Mouse (Mus musculus): Measurements from ENCODE around the gene Dctpp1. TPM values are rescaled to one million over a fixed set of nuclear protein-coding genes. Genes with fewer than 3 reads are reported as not detected.

The Dctpp1 gene
- total RNA-seq, 2 experiments from 2014 or later, result 23.3 to 45.3 TPM

DNA sequence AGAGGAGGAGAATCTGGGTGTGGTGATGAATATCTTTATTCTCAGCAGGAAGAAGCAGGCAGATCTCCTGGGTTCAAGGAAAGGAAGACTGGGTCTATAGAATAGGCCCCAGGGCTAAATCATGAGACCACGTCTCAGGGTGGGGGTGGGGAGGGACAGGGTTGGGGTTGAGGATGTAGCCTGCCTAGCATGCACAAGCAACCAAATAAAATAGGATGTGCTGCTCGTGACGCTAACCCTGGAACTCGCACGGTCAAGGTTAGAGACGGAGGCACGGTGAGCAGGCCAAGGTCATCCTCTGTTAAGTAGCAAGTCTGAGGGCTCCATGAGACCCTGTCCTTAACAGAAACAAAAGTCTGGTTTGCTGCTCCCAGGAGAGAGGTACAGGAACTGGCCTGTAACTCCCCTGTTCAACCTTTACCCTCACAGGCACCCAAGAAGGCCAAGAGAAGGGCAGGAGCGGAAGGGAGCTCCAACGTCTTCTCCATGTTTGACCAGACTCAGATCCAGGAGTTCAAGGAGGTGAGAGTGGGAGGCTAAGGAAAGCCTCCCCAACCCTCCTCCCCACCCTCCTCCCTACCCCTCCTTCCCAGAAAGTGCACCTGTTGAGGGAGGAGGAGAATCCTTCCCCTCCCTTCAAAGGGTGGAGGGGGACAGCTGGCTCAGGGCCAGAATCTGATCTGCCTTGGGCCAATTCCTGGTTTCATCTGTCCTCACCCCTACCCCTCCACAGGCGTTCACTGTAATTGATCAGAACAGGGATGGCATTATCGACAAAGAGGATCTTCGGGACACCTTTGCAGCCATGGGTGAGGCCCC is 47.9 kb downstream of the Dctpp1 start:
- no peak for ATAC-seq (ENCODE audit: poor library complexity, severe bottlenecking)

DNA sequence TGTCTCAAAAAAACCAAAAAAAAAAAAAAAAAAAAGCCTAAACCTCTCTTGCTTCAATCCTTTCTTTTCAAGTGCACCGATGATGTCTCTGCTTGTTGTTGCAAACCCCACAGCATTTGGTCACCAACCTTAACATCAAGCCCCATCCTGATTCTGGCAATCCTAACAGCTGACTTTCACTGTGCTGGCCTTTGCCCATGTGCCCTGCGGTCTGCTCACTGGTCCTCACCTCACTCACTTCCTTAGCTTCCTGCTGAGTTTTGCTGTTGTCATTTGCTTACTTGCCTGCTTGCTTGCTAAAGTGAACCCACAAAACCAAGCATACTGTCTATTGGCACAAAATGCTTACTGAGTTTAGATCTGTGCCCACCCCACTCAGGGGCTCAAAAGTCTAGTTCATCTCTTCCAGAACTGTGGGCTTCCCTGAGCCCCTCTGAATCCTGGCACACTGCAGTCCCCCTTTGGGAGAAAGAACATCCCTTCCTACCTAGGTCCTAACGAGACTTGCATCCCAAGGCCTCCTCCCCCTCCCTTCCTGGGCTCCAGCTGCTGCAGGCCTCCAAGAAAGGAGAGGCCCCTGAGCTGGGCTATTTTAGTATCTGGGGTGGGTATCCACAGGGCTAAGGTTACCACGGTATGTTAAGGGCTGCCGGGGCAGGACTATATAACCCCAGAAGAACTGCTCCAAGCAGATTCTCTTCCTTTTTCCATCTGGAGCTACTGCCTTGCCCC is 49.3 kb downstream of the Dctpp1 start:
- no peak for ATAC-seq (ENCODE audit: poor library complexity, severe bottlenecking)

GRCm38 (mm10) chr7:127210266-127210665 is 50.2 kb downstream of the Dctpp1 start:
- ATAC-seq (ENCODE audit: poor library complexity, severe bottlenecking), result no peak

GRCm38 (mm10) chr7:127209851-127210250 is 50.7 kb downstream of the Dctpp1 start:
- no peak for ATAC-seq (ENCODE audit: poor library complexity, severe bottlenecking)

- peak; percentile 77 for ATAC-seq (ENCODE audit: poor library complexity, severe bottlenecking)
These were observed 51.7 kb downstream of the Dctpp1 start, which contains the start of gene Mylpf for GRCm38 (mm10) chr7:127208553-127209438. TSS of gene Mylpf (plus strand) at chr7:127208890.

DNA sequence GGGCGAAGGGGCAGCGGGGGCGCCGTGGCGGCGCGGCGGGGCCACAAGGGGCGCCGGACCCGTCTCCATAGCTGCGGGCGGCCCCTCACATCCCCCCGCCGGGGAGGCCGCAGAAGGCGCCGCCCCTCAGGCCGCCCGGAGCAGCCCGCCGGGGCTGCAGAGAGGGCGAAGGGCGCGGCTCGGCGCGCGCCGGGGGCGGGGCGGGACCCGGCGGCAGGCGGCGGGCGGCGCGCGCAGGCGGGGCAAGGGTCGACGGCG is 52.3 kb downstream of the Dctpp1 start, which contains the start of gene Tbc1d10b:
Gene Tbc1d10b (minus strand): TSS at position 174 of the 258 bp plus-strand sequence.
- ATAC-seq (ENCODE audit: poor library complexity, severe bottlenecking), result no peak

DNA sequence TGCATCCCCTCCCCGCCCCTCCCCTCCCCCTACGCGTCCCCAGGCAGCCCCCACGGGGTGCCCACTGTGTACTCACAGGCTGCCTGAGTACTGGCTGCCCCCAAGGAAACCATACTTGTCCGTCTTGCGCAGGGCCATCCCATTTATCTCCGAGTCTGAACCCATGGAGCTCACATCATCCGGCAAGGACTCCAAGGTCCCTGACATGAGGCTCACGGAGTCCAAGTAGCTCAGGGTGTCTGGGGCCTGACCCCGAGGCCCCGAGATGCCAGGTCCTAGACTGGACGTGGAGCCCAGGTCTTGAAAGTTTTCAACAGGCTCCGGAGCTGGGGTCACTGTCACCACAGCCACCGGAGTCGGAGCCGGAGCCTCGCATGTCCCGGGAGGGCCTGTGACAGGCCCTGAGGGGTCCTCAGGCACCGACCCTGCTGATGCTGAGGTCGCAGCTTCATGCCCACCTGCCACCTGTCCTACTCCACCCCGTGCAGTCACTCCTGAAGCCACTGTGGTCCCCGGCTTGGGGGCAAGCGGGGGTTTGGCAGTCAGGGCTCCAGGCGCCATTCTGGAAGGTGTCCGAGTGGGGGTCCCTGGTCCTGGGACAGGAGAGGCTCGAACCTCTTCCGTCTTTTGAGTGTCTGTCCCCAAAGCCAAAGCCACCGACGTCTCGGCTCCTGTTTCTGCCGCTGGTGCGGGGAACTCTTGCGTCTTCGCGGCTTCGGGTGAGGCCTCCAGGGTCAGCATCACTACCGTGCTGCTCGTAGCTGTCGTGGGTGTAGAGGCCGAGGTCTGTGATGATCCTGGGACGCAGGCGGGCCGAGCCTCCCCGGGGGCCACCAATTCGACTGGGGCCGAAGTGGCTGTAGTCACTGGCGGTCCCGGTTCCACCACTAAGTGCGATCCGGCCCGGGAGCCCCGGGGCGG is 52.9 kb downstream of the Dctpp1 start:
- no peak for ATAC-seq (ENCODE audit: poor library complexity, severe bottlenecking)

Other genes starting within 250 kb of the Dctpp1 start
- 5.6 and 6.0 TPM in 2 replicates for gene Mvp, start 246.1 kb downstream of the Dctpp1 start, total RNA-seq (2015)
- 48.1 and 50.6 TPM in 2 replicates for gene Mvp, start 246.1 kb downstream of the Dctpp1 start, total RNA-seq (2017)
- 0.54 and 1.6 TPM in 2 replicates for gene Pagr1b, start 244.2 kb downstream of the Dctpp1 start, total RNA-seq (2015)
- not detected in 2 replicates for gene Pagr1b, start 244.2 kb downstream of the Dctpp1 start, total RNA-seq (2017)
- 40.7 and 62.5 TPM in 2 replicates for gene Pagr1a, start 243.4 kb downstream of the Dctpp1 start, total RNA-seq (2015)
- 25.5 and 67.0 TPM in 2 replicates for gene Pagr1a, start 243.4 kb downstream of the Dctpp1 start, total RNA-seq (2017)
- gene Gm42742, start 239.6 kb downstream of the Dctpp1 start, total RNA-seq (2015), result 15.4 TPM in 1 of 2 replicates, not detected in the other
- gene Gm42742, start 239.6 kb downstream of the Dctpp1 start, total RNA-seq (2017), result 45.4 TPM in 1 of 2 replicates, not detected in the other
- gene Prrt2, start 239.5 kb downstream of the Dctpp1 start, total RNA-seq (2015), result 0.20 and 1.8 TPM in 2 replicates
- gene Prrt2, start 239.5 kb downstream of the Dctpp1 start, total RNA-seq (2017), result 2.4 and 3.0 TPM in 2 replicates
- gene Maz, start 233.7 kb downstream of the Dctpp1 start, total RNA-seq (2015), result 79.8 and 80.9 TPM in 2 replicates
- 44.4 and 45.1 TPM in 2 replicates for gene Maz, start 233.7 kb downstream of the Dctpp1 start, total RNA-seq (2017)
- 107 and 108 TPM in 2 replicates for gene Kif22, start 218.2 kb downstream of the Dctpp1 start, total RNA-seq (2015)
- gene Kif22, start 218.2 kb downstream of the Dctpp1 start, total RNA-seq (2017), result 85.9 and 105 TPM in 2 replicates
- 0.96 TPM in 1 of 2 replicates, not detected in the other for gene Zg16, start 173.4 kb downstream of the Dctpp1 start, total RNA-seq (2015)
- gene Zg16, start 173.4 kb downstream of the Dctpp1 start, total RNA-seq (2017), result not detected in 2 replicates
- gene AI467606, start 169.3 kb downstream of the Dctpp1 start, total RNA-seq (2015), result 65.9 and 71.1 TPM in 2 replicates
- 46.6 and 49.2 TPM in 2 replicates for gene AI467606, start 169.3 kb downstream of the Dctpp1 start, total RNA-seq (2017)
- 2.0 and 3.3 TPM in 2 replicates for gene Qprt, start 138.5 kb downstream of the Dctpp1 start, total RNA-seq (2015)
- 1.1 and 2.8 TPM in 2 replicates for gene Qprt, start 138.5 kb downstream of the Dctpp1 start, total RNA-seq (2017)
- gene Spn, start 122.9 kb downstream of the Dctpp1 start, total RNA-seq (2015), result 74.6 and 82.8 TPM in 2 replicates
- 241 and 246 TPM in 2 replicates for gene Spn, start 122.9 kb downstream of the Dctpp1 start, total RNA-seq (2017)
- 16.1 and 19.0 TPM in 2 replicates for gene Cd2bp2, start 64.7 kb downstream of the Dctpp1 start, total RNA-seq (2015)
- 51.8 and 57.5 TPM in 2 replicates for gene Cd2bp2, start 64.7 kb downstream of the Dctpp1 start, total RNA-seq (2017)
- 27.0 and 27.4 TPM in 2 replicates for gene Tbc1d10b, start 52.2 kb downstream of the Dctpp1 start, total RNA-seq (2015)
- gene Tbc1d10b, start 52.2 kb downstream of the Dctpp1 start, total RNA-seq (2017), result 59.8 and 74.2 TPM in 2 replicates
- gene Mylpf, start 51.8 kb downstream of the Dctpp1 start, total RNA-seq (2015), result 5.0 and 6.0 TPM in 2 replicates
- gene Mylpf, start 51.8 kb downstream of the Dctpp1 start, total RNA-seq (2017), result 2.3 and 3.3 TPM in 2 replicates
- 2.9 and 3.1 TPM in 2 replicates for gene Zfp553, start 27.6 kb downstream of the Dctpp1 start, total RNA-seq (2015)
- 5.9 and 9.7 TPM in 2 replicates for gene Zfp553, start 27.6 kb downstream of the Dctpp1 start, total RNA-seq (2017)
- 36.2 and 36.8 TPM in 2 replicates for gene Sept1, start 27.6 kb downstream of the Dctpp1 start, total RNA-seq (2015)
- gene Sept1, start 27.6 kb downstream of the Dctpp1 start, total RNA-seq (2017), result 31.2 and 42.7 TPM in 2 replicates
- gene Zfp771, start 16.4 kb downstream of the Dctpp1 start, total RNA-seq (2015), result 0.96 and 1.8 TPM in 2 replicates
- gene Zfp771, start 16.4 kb downstream of the Dctpp1 start, total RNA-seq (2017), result 0.28 and 0.73 TPM in 2 replicates
- gene Sephs2, start 13.3 kb upstream of the Dctpp1 start, total RNA-seq (2015), result 55.5 and 61.6 TPM in 2 replicates
- 130 and 138 TPM in 2 replicates for gene Sephs2, start 13.3 kb upstream of the Dctpp1 start, total RNA-seq (2017)
- 117 and 130 TPM in 2 replicates for gene Itgal, start 35.6 kb upstream of the Dctpp1 start, total RNA-seq (2015)
- gene Itgal, start 35.6 kb upstream of the Dctpp1 start, total RNA-seq (2017), result 59.4 and 72.4 TPM in 2 replicates
- 2.0 and 2.4 TPM in 2 replicates for gene Zfp768, start 84.9 kb upstream of the Dctpp1 start, total RNA-seq (2015)
- 3.9 and 4.6 TPM in 2 replicates for gene Zfp768, start 84.9 kb upstream of the Dctpp1 start, total RNA-seq (2017)
- 3.2 and 6.1 TPM in 2 replicates for gene Zfp747, start 115.3 kb upstream of the Dctpp1 start, total RNA-seq (2015)
- gene Zfp747, start 115.3 kb upstream of the Dctpp1 start, total RNA-seq (2017), result 7.6 and 17.8 TPM in 2 replicates
- gene 9130019O22Rik, start 126.5 kb upstream of the Dctpp1 start, total RNA-seq (2015), result 1.8 TPM in 2 replicates
- 5.0 TPM in 2 replicates for gene 9130019O22Rik, start 126.5 kb upstream of the Dctpp1 start, total RNA-seq (2017)
- gene E430018J23Rik, start 132.9 kb upstream of the Dctpp1 start, total RNA-seq (2015), result 0.36 and 0.40 TPM in 2 replicates
- 1.7 and 2.8 TPM in 2 replicates for gene E430018J23Rik, start 132.9 kb upstream of the Dctpp1 start, total RNA-seq (2017)
- gene Zfp764, start 146.1 kb upstream of the Dctpp1 start, total RNA-seq (2015), result 8.5 and 10.5 TPM in 2 replicates
- gene Zfp764, start 146.1 kb upstream of the Dctpp1 start, total RNA-seq (2017), result 9.1 and 9.5 TPM in 2 replicates
- 17.1 and 17.3 TPM in 2 replicates for gene Zfp688, start 161.4 kb upstream of the Dctpp1 start, total RNA-seq (2015)
- gene Zfp688, start 161.4 kb upstream of the Dctpp1 start, total RNA-seq (2017), result 7.9 and 14.0 TPM in 2 replicates
- gene Zfp689, start 188.4 kb upstream of the Dctpp1 start, total RNA-seq (2015), result 1.2 and 1.6 TPM in 2 replicates
- gene Zfp689, start 188.4 kb upstream of the Dctpp1 start, total RNA-seq (2017), result 1.4 and 1.8 TPM in 2 replicates
- 113 and 114 TPM in 2 replicates for gene Prr14, start 198.9 kb upstream of the Dctpp1 start, total RNA-seq (2015)
- 37.0 and 46.2 TPM in 2 replicates for gene Prr14, start 198.9 kb upstream of the Dctpp1 start, total RNA-seq (2017)
- 115 and 138 TPM in 2 replicates for gene Fbrs, start 218.5 kb upstream of the Dctpp1 start, total RNA-seq (2015)
- 28.1 and 38.1 TPM in 2 replicates for gene Fbrs, start 218.5 kb upstream of the Dctpp1 start, total RNA-seq (2017)

Measured in megakaryocyte, adult 5-6 weeks (primary cell).